Mouse (Mus musculus): ENCODE results near the gene Rbm42.

Rbm42 gene

GRCm38 (mm10) chr7:30649591-30650540, at the start of gene Rbm42:
Rbm42 (minus strand) TSS chr7:30650317.
- peak; percentile 95 for DNase-seq (ENCODE audit: low spot score)

- DNase-seq (ENCODE audit: low spot score), result no peak
These were observed 48.5 kb upstream of the Rbm42 start, which contains the start of gene 2200002J24Rik for GRCm38 (mm10) chr7:30698589-30698988. 2200002J24Rik (plus strand) TSS chr7:30698926.

GRCm38 (mm10) chr7:30698101-30698500, 48.0 kb upstream of the Rbm42 start:
- no peak for DNase-seq (ENCODE audit: low spot score)

- DNase-seq (ENCODE audit: low spot score), result no peak
These were observed 38.2 kb upstream of the Rbm42 start for GRCm38 (mm10) chr7:30688325-30688724.

- DNase-seq (ENCODE audit: low spot score), result no peak
These were observed 33.3 kb upstream of the Rbm42 start for GRCm38 (mm10) chr7:30683425-30683824.

GRCm38 (mm10) chr7:30681897-30682296, 31.8 kb upstream of the Rbm42 start:
- DNase-seq (ENCODE audit: low spot score), result no peak

GRCm38 (mm10) chr7:30678263-30678975, 28.3 kb upstream of the Rbm42 start:
- DNase-seq (ENCODE audit: low spot score), result no peak

- no peak for DNase-seq (ENCODE audit: low spot score)
These were observed 21.4 kb upstream of the Rbm42 start, which contains the start of gene Pmis2 for GRCm38 (mm10) chr7:30671480-30671879. Pmis2 (minus strand) TSS chr7:30671605.

GRCm38 (mm10) chr7:30669229-30669628, 19.1 kb upstream of the Rbm42 start:
- no peak for DNase-seq (ENCODE audit: low spot score)

GRCm38 (mm10) chr7:30665321-30665720, 15.2 kb upstream of the Rbm42 start:
- DNase-seq (ENCODE audit: low spot score), result no peak

- DNase-seq (ENCODE audit: low spot score), result peak; percentile 87
These were observed 14.5 kb upstream of the Rbm42 start, which contains the start of gene Haus5 for GRCm38 (mm10) chr7:30664529-30665200. Haus5 (minus strand) TSS chr7:30664994.

GRCm38 (mm10) chr7:30639083-30639482, 11.0 kb downstream of the Rbm42 start:
- no peak for DNase-seq (ENCODE audit: low spot score)

- no peak for DNase-seq (ENCODE audit: low spot score)
These were observed 13.7 kb downstream of the Rbm42 start for GRCm38 (mm10) chr7:30636395-30636794.

GRCm38 (mm10) chr7:30635752-30636151, 14.4 kb downstream of the Rbm42 start, which contains the start of gene Etv2:
Etv2 (minus strand) TSS chr7:30635852.
- no peak for DNase-seq (ENCODE audit: low spot score)

- peak; percentile 32 for DNase-seq (ENCODE audit: low spot score)
These were observed 15.5 kb downstream of the Rbm42 start for GRCm38 (mm10) chr7:30634621-30635020.

- DNase-seq (ENCODE audit: low spot score), result no peak
These were observed 16.2 kb downstream of the Rbm42 start for GRCm38 (mm10) chr7:30633762-30634412.

GRCm38 (mm10) chr7:30629013-30629412, 21.1 kb downstream of the Rbm42 start:
- DNase-seq (ENCODE audit: low spot score), result no peak

- no peak for DNase-seq (ENCODE audit: low spot score)
These were observed 23.5 kb downstream of the Rbm42 start for GRCm38 (mm10) chr7:30626647-30627046.

GRCm38 (mm10) chr7:30625530-30626384, 24.4 kb downstream of the Rbm42 start, which contains the start of gene Cox6b1:
Cox6b1 (minus strand) TSS chr7:30626151.
- peak; percentile 80 for DNase-seq (ENCODE audit: low spot score)

GRCm38 (mm10) chr7:30619202-30619601, 30.9 kb downstream of the Rbm42 start:
- DNase-seq (ENCODE audit: low spot score), result no peak
